ENCODE assay signal across 18 mouse cellular contexts in genomic region chr3:57276821-57277220, GRCm38 (mm10). TPM values are rescaled to one million over a fixed set of nuclear protein-coding genes. Genes with fewer than 3 reads are reported as not detected.
DNase-seq lines count a peak whose midpoint lies in the region; ATAC-seq and TF ChIP-seq lines count a peak whose summit lies in the region.
"Had no signal": no experiment of that assay in that cellular context is flagged by ENCODE, and none has a peak within 500 bp of the region (broad histone marks: within the 10 kb centered on the region; RNA-seq: fewer than 3 reads in every experiment).

No protein-coding gene starts in this region.

- TF ChIP-seq CTCF in embryonic fibroblast, embryonic 13.5 days (IDR thresholded peaks at IDR 0.05; ENCODE audit: borderline replicate concordance, insufficient read depth, low read length) = no peak

- H3K4me3 ChIP-seq in kidney, embryonic 16.5 days (ENCODE audit: low read length) = no peak overlapping the region
- H3K4me3 ChIP-seq in lung, embryonic 15.5 days = no peak overlapping the region
- no peak overlapping the region for H3K4me3 ChIP-seq in brown adipose tissue, adult 24 weeks (ENCODE audit: insufficient read depth, low read depth, low read length)
- H3K4me3 ChIP-seq in embryonic fibroblast, embryonic 13.5 days (ENCODE audit: insufficient read depth, low read length) = no peak overlapping the region
- H3K4me3 ChIP-seq: embryonic facial prominence, embryonic 15.5 days; forebrain, embryonic 15.5 days; hindbrain, embryonic 13.5 days had no signal

- no peak for TF ChIP-seq POLR2A in embryonic fibroblast, embryonic 13.5 days (IDR thresholded peaks at IDR 0.05; ENCODE audit: low read depth, low read length)

- DNase-seq in kidney, adult 8-10 months = no peak
- DNase-seq in lung, postnatal 36 days = no peak
- DNase-seq in cerebellum, adult 8-10 months = no peak
- DNase-seq: adrenal gland, adult 2 months; adrenal gland, postnatal 25 days; cerebellum, adult 2 months; cerebellum, postnatal 14 days; embryo, embryonic 11 days; gastrocnemius, postnatal 10 days; heart, postnatal 14 days had no signal

- no peaks in the 10 kb centered on the region for H3K9me3 ChIP-seq in kidney, embryonic 16.5 days (ENCODE audit: low read length)
- H3K9me3 ChIP-seq in lung, embryonic 15.5 days = no peaks in the 10 kb centered on the region
- H3K9me3 ChIP-seq: embryonic facial prominence, embryonic 15.5 days; forebrain, embryonic 15.5 days; hindbrain, embryonic 13.5 days had no signal

- ATAC-seq in kidney, embryonic 16.5 days (ENCODE audit: low FRiP score, low TSS enrichment) = no peak
- ATAC-seq in lung, embryonic 15.5 days (ENCODE audit: borderline replicate concordance, extremely low read depth, low FRiP score, low TSS enrichment) = peak; percentile 75; the same call in 1 of the 2 replicates
- ATAC-seq: forebrain, embryonic 15.5 days; hindbrain, postnatal 0 days had no signal

- H3K9ac ChIP-seq in kidney, embryonic 16.5 days (replicated peaks; ENCODE audit: low read length) = no peak overlapping the region
- H3K9ac ChIP-seq in lung, embryonic 15.5 days = no peak overlapping the region
- H3K9ac ChIP-seq: embryonic facial prominence, embryonic 15.5 days; forebrain, embryonic 15.5 days; hindbrain, embryonic 13.5 days had no signal

- no peaks in the 10 kb centered on the region for H3K36me3 ChIP-seq in kidney, embryonic 16.5 days (ENCODE audit: insufficient read depth, low read length)
- no peaks in the 10 kb centered on the region for H3K36me3 ChIP-seq in lung, embryonic 15.5 days
- H3K36me3 ChIP-seq: embryonic facial prominence, embryonic 15.5 days; forebrain, embryonic 15.5 days; hindbrain, embryonic 13.5 days had no signal

- 75% methylated on average over 3 of the region's 3 CpGs for WGBS in kidney, embryonic 16.5 days
- WGBS in lung, embryonic 15.5 days = 39% methylated on average over 3 of the region's 3 CpGs

- H3K27me3 ChIP-seq in kidney, embryonic 16.5 days (ENCODE audit: insufficient read depth, low read length) = no peaks in the 10 kb centered on the region
- no peaks in the 10 kb centered on the region for H3K27me3 ChIP-seq in lung, embryonic 15.5 days
- H3K27me3 ChIP-seq: embryonic facial prominence, embryonic 15.5 days; forebrain, embryonic 15.5 days; hindbrain, embryonic 13.5 days had no signal

- 0 out of 2 replicates have a peak overlapping the region, but pooled peaks have one; percentile 14 for H3K27ac ChIP-seq in kidney, embryonic 16.5 days (ENCODE audit: low read length)
- H3K27ac ChIP-seq in lung, embryonic 15.5 days = peak overlapping the region; percentile 79
- peak overlapping the region; percentile 60 for H3K27ac ChIP-seq in brown adipose tissue, adult 24 weeks (replicated peaks; ENCODE audit: low read depth, low read length)
- peak overlapping the region; percentile 69; the same call in 1 of the 2 replicates for H3K27ac ChIP-seq in embryonic fibroblast, embryonic 13.5 days (ENCODE audit: insufficient read depth, low read length)
- H3K27ac ChIP-seq: embryonic facial prominence, embryonic 15.5 days; forebrain, embryonic 15.5 days; hindbrain, embryonic 13.5 days; hindbrain, postnatal 0 days had no signal

- no peaks in the 10 kb centered on the region for H3K4me1 ChIP-seq in kidney, embryonic 16.5 days (ENCODE audit: insufficient read depth, low read length)
- peaks cover 5% of the 10 kb centered on the region; the same call in 1 of the 2 replicates for H3K4me1 ChIP-seq in lung, embryonic 15.5 days
- H3K4me1 ChIP-seq in brown adipose tissue, adult 24 weeks (ENCODE audit: control insufficient read depth, insufficient read depth, insufficient read length, low read length) = no peaks in the 10 kb centered on the region
- H3K4me1 ChIP-seq in embryonic fibroblast, embryonic 13.5 days (ENCODE audit: control insufficient read depth, insufficient read depth, low read length) = no peaks in the 10 kb centered on the region
- H3K4me1 ChIP-seq: embryonic facial prominence, embryonic 15.5 days; forebrain, embryonic 15.5 days; hindbrain, embryonic 13.5 days had no signal

- H3K4me2 ChIP-seq in kidney, embryonic 16.5 days (replicated peaks; ENCODE audit: low read depth, low read length) = no peak overlapping the region
- H3K4me2 ChIP-seq in lung, embryonic 15.5 days = no peak overlapping the region
- H3K4me2 ChIP-seq: embryonic facial prominence, embryonic 15.5 days; forebrain, embryonic 15.5 days; hindbrain, embryonic 13.5 days had no signal

RNA-seq across cellular contexts. Expression of gene Tm4sf1, which starts 25.0 kb away (rescaled TPM):
- polyA plus RNA-seq in kidney, embryonic 16.5 days (2015; fragmentation: Nextera tagmentation; extraction: Ambion mirVana) = 227 and 249 TPM in 2 replicates
- 96.9 and 100.0 TPM in 2 replicates for polyA plus RNA-seq in lung, embryonic 15.5 days (2015; fragmentation: Nextera tagmentation; extraction: Ambion mirVana)
- 49.0 and 77.1 TPM in 2 replicates for polyA plus RNA-seq in brown adipose tissue, adult 24 weeks (2012; ENCODE audit: insufficient read depth, insufficient read length, missing spikeins)
- 123 and 314 TPM in 2 replicates for polyA plus RNA-seq in embryonic fibroblast, embryonic 13.5 days (2011; ENCODE audit: insufficient read length, low read depth, missing spikeins)

Comparison
In these comparisons a context has a peak if more than half of its experiments do, and no peak if none do; other contexts are left out.
1. H3K27ac ChIP-seq: peak in every context shown above with its lines; median percentile 79 in lung, embryonic 15.5 days; 69 in embryonic fibroblast, embryonic 13.5 days; 60 in brown adipose tissue, adult 24 weeks; 14 in kidney, embryonic 16.5 days.